Mouse (Mus musculus) cerebellum, adult 2 months (tissue): ENCODE data around the gene Rapgef2. TPM values are rescaled to one million over a fixed set of nuclear protein-coding genes. Genes with fewer than 3 reads are reported as not detected.

Experiments used
- DNase-seq, 2 experiments: peaks; one replicate each; pipeline ENCODE4 v3.0.0; 2021
- H3K27ac ChIP-seq: fragments of 200-500 bp; 2 replicates; pipeline ENCODE4 v1.5.1; 2012; ENCODE audit warnings: low read length, control low read depth, inconsistent platforms; ENCODE audit not compliant: insufficient read depth
- H3K27me3 ChIP-seq: fragments of 200-500 bp; 2 replicates; pipeline ENCODE4 v1.6.1; 2012; ENCODE audit warnings: inconsistent platforms, mild to moderate bottlenecking, low read length, moderate library complexity; ENCODE audit not compliant: control insufficient read depth, insufficient read depth
- H3K4me1 ChIP-seq: fragments of 200-500 bp; 2 replicates; pipeline ENCODE4 v1.6.1; 2011; ENCODE audit warnings: low read length; ENCODE audit not compliant: control insufficient read depth, insufficient read depth
- H3K4me3 ChIP-seq: fragments of 200-500 bp; replicated peaks from 2 replicates; pipeline ENCODE3; 2011; ENCODE audit warnings: mild to moderate bottlenecking, low read depth, low read length, control low read depth; ENCODE audit not compliant: insufficient read depth
- CTCF ChIP-seq: fragments of 200-500 bp; IDR thresholded peaks from 2 replicates; pipeline ENCODE4 v1.5.1; 2011; ENCODE audit warnings: low read depth, mild to moderate bottlenecking, control low read depth, low read length, moderate library complexity, borderline replicate concordance; ENCODE audit not compliant: insufficient read depth
- POLR2A ChIP-seq: fragments of 200-500 bp; IDR thresholded peaks from 2 replicates; pipeline ENCODE4 v1.6.1; 2011; ENCODE audit warnings: low read length, control low read depth, borderline replicate concordance; ENCODE audit not compliant: insufficient read depth
- WGBS: fragments of 180-500 bp; shearing (Covaris S2); methylation state at CpG from one replicate; pipeline ENCODE4 v1.1.7; 2018; 5-methylcytosine and 5-hydroxymethylcytosine counted together
- polyA plus RNA-seq: library from polyadenylated mRNA; depleted of rRNA; stranded (reverse); fragments of >200 nt; gene quantifications from 2 replicates; pipeline ENCODE4 v1.2.3, GENCODE M21; 2012; rRNA removed

Gene Rapgef2
- 29.3 and 30.5 TPM in 2 replicates for polyA plus RNA-seq

DNA sequence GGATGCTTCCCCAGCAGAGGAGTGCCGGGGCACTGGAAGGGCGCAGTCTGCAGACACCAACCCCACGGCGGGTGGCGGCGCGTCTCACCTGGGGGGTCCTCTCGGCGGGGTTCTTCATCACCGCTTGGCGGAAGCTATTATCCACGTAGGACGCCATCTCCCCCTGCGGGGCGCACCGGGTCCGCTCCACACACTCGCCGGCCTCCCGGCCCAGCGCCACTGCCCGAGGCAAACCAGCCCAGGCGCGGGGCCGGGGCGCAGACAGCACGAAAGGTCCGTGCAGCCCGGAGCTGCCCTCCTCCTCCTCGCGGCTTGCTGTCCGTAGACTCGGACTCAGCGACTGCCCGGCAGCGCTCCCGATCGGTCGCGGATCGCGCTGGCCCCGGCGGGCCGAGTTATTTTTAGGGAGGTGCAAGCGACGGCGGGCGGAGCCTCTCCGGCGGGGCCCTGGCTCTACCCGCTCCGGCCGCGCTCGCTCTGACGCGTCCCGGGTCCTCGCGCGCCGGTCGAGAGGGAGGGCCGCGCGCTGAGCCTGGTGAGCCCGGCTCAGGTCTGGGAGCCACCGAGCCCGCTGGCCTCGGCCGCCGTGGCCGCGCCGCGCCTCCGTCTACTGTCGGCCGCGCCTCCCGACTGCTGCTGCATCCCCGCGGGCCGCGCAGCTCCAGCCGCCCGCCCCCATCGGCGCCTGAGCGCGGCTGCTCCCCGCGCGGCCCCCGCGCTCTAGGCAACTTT, at the start of gene Rapgef2:
Gene Rapgef2 (minus strand): TSS at position 142 of the 732 bp plus-strand sequence.
- TF ChIP-seq POLR2A (no peak), CTCF (no peak)
- peak; percentile 82 to 83 for DNase-seq
- Histone ChIP-seq H3K4me3 (peak within 1 kb of the TSS; percentile 93), H3K27ac (peak within 1 kb of the TSS; percentile 85), H3K27me3 (no peaks in the 10 kb centered on the region), H3K4me1 (peaks cover 2% of the 10 kb centered on the region)
- WGBS = under 1% methylated on average over 97 of the region's 97 CpGs

DNA sequence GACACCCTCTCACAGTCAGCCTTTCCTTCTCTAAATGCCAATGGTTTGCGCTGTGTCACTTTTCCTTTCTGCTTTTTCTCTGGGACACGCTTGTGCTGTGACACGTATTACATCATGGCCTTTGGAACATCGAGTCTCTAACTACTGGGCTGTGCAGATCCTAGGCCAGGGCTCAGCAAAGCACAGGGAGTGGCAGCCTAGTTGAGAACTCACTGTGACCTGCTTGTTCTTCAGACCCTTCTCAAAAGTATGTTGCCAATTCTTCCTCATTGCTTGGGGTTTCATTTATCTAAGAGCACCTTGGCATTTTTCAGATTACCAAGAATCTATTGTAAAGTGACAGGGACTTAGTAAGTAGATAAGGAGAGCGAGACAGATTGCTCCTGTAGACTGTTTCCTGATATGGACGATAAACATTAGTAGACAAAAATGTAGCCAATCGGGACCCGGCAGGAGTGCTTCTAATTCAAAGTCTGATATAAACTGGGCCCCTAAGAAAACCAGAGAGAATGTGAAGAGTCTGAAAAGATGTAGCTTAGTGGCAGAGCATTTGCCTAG, 47.4 kb upstream of the Rapgef2 start:
- WGBS = 93% methylated on average over 8 of the region's 8 CpGs
- no peak for TF ChIP-seq POLR2A
- TF ChIP-seq CTCF = no peak
- Histone ChIP-seq H3K27ac (no peak overlapping the region), H3K27me3 (no peaks in the 10 kb centered on the region), H3K4me3 (no peak overlapping the region), H3K4me1 (no peaks in the 10 kb centered on the region; the same call in 1 of the 2 replicates)
- DNase-seq = no peak

DNA sequence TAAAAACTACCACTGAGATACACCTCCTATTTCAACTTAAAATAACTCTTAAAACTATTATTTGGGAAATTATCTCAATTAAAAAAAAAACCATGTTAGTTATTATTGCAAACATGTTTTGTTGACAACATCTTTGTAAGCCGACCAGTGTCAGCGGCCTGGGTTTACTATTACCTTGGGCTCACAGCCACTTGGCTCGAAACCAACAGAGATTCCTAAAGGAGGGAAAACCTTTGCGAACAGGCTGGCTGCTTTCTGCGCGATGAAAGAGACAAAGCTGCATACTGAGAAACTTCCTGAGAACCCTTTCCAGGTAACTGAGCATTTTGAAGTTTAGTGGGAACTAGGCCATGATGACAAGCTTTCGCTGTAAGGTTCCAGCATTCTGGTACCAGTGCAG, 46.7 kb upstream of the Rapgef2 start:
- DNase-seq = no peak
- H3K27ac ChIP-seq = no peak overlapping the region
- TF ChIP-seq CTCF (no peak), POLR2A (no peak)
- no peaks in the 10 kb centered on the region for H3K27me3 ChIP-seq
- H3K4me1 ChIP-seq = no peaks in the 10 kb centered on the region; the same call in 1 of the 2 replicates
- no peak overlapping the region for H3K4me3 ChIP-seq
- 36% methylated on average over 7 of the region's 7 CpGs for WGBS

DNA sequence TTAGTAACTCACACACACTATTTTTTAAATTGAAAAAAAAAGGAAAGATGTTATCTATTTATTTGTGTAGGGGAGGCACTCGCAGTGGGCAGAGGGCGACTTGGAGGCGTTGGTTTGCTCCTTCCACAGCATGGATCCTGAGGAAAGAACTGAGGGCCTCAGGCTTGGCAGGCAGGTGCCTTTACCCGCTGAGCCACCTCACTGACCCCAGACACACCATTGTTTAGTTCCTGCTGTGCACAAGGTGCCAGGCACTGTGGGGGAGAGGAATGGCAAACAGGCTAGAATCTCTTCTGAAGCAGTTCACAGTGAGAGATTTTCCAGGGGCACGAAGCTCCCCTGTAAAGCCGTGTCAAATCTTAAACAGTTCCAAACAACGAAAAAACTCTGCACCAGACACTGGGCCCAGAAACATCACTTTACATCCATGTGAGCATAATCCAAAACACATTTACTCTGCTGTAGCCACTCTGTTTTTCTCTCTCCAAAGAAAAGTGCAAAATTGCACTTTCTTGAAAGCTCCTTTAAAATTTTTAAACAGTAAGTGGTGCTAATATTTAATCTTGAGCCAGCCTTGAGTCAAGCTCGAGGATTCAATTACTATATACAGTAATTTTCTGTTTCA, 43.5 kb upstream of the Rapgef2 start:
- Histone ChIP-seq H3K27me3 (no peaks in the 10 kb centered on the region), H3K4me3 (no peak overlapping the region), H3K4me1 (no peaks in the 10 kb centered on the region; the same call in 1 of the 2 replicates), H3K27ac (no peak overlapping the region)
- DNase-seq = no peak
- 30% methylated on average over 8 of the region's 8 CpGs for WGBS
- TF ChIP-seq POLR2A (no peak), CTCF (no peak)

DNA sequence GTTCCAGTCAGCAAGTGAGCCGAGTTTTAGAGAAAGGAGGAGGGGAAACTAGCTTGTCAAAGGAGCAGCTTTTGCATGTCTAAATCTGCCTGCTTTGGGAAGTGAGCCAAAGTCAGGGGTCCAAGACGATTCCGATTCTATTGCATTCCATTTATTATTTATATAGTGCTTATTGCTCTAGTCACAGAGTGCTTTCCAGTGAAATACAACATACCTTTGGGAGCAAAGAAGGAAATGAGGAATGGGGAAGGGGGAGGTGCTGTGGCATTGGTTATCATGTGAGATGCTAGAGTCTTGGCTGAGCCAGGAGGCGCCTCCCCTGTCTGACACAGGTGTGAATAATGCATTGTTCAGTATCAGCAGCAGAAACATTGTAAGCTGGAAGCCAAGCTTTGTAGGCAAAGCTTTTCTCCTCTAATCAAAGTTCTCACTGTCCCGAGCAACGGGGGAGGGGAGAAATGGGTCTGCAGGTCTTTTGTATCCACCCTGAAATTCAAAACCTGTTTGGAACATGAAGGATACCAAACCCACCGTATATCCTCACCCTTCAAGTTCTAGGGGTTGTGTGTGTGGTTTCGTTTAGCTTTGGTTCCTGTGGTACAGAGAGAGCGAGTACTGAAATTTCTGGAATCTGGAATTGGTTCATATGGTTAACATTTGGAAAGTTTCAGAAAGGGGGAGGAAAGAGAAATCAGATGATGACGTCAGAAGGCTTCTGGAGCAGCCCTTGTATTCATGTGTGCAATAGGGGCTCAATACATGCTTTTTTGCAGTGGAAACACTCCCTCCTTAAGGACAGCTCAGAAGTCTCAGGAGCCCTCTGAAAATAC, 38.6 kb upstream of the Rapgef2 start:
- H3K27me3 ChIP-seq = no peaks in the 10 kb centered on the region
- H3K4me3 ChIP-seq = no peak overlapping the region
- no peak for DNase-seq
- no peak overlapping the region for H3K27ac ChIP-seq
- TF ChIP-seq POLR2A = no peak
- H3K4me1 ChIP-seq = no peaks in the 10 kb centered on the region; the same call in 1 of the 2 replicates
- WGBS = 35% methylated on average over 10 of the region's 10 CpGs

DNA sequence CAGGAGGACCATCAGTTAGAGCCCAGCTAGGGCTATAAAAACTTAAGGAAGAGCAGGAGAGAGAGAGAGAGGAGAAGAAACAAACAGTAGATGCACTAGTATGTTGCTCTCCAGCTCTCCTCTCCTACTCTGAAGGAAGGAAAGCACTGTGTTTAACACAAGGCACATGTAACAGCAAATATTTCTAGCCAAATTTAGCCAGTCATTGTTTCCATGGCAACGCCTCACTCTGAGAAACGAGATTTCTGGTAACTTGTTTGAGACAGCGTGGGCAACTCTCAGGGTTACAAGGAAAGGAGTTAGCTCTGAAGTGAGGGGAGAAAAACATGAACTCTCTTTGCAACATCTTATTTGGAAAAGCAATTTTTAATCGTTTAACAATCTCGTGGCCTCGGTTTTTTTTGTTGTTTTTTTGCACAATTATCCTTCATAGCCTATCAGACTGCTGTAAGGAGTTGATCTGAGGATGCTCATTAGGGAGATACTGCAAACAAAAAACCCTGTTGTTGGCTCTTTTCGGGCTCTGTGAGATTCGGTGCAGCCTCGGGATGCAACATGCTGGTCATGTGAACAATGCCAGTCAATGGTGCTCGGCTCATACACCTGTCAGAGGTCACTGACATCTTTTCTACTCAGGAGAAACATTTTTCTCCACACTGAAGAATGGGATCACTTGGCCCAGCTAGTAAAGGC, 27.8 kb upstream of the Rapgef2 start:
- Histone ChIP-seq H3K27ac (no peak overlapping the region), H3K27me3 (no peaks in the 10 kb centered on the region), H3K4me1 (no peaks in the 10 kb centered on the region), H3K4me3 (no peak overlapping the region)
- WGBS = 36% methylated on average over 10 of the region's 10 CpGs
- DNase-seq = no peak
- TF ChIP-seq POLR2A (no peak), CTCF (no peak)

DNA sequence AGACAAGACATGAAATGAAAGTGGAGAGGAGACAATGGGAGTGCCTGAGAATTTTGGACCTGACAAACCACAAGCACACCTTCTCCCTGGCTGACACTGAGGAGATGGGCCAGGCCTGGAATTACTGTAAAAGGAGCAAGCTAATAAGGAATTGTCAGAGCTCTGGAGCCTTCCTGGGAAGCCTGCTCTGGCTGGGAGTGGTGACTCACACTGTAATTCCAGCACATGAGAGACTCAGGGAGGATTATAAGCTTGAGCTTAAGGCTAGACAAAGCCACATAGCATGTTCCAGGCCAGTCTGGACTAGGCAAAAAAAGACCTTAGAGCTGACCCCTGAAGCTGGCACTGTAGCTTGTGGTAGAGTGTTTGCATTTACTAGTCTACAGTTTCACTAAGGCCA, 25.6 kb upstream of the Rapgef2 start:
- H3K27me3 ChIP-seq = no peaks in the 10 kb centered on the region
- no peak for DNase-seq
- H3K4me1 ChIP-seq = no peaks in the 10 kb centered on the region
- no peak overlapping the region for H3K27ac ChIP-seq
- H3K4me3 ChIP-seq = no peak overlapping the region
- no peak for TF ChIP-seq CTCF
- TF ChIP-seq POLR2A = no peak
